Mouse (Mus musculus) liver, postnatal 0 days (tissue): ENCODE data around the gene Hecw2. TPM values are rescaled to one million over a fixed set of nuclear protein-coding genes. Genes with fewer than 3 reads are reported as not detected.

Source experiments
- ATAC-seq: fragments of 200-750 bp; cut with Nextera tagmentation; 2 replicates; pipeline ENCODE4 v1.8.0; 2017; ENCODE audit warnings: mild to moderate bottlenecking, moderate library complexity
- DNase-seq: peaks from one replicate; pipeline ENCODE4 v3.0.0-alpha.2; 2016
- H3K27ac ChIP-seq: fragments of 300-500 bp; sonication (generic); 2 replicates; pipeline ENCODE4 v1.5.1; 2014; ENCODE audit warnings: antibody characterized with exemption, moderate library complexity, mild to moderate bottlenecking, low read depth
- H3K27me3 ChIP-seq: fragments of 300-500 bp; sonication (generic); 2 replicates; pipeline ENCODE4 v1.6.1; 2014; ENCODE audit warnings: low read length, control low read depth, mixed read lengths; ENCODE audit not compliant: insufficient read depth
- H3K36me3 ChIP-seq: fragments of 300-500 bp; sonication (generic); replicated peaks from 2 replicates; pipeline ENCODE4 v1.6.1; 2014; ENCODE audit warnings: mild to moderate bottlenecking, control low read depth, low read length, moderate library complexity, mixed read lengths; ENCODE audit not compliant: insufficient read depth
- H3K4me1 ChIP-seq: fragments of 300-500 bp; sonication (generic); 2 replicates; pipeline ENCODE4 v1.6.1; 2014; ENCODE audit warnings: antibody characterized with exemption, mild to moderate bottlenecking, control low read depth; ENCODE audit not compliant: insufficient read depth
- H3K4me2 ChIP-seq: fragments of 300-500 bp; sonication (generic); 2 replicates; pipeline ENCODE4 v1.6.1; 2014; ENCODE audit warnings: low read depth, mild to moderate bottlenecking, low read length, moderate library complexity, mixed read lengths
- H3K4me3 ChIP-seq: fragments of 300-500 bp; sonication (generic); 2 replicates; pipeline ENCODE4 v1.5.1; 2014; ENCODE audit warnings: low read depth, low read length
- H3K9ac ChIP-seq: fragments of 300-500 bp; sonication (generic); replicated peaks from 2 replicates; pipeline ENCODE4 v1.6.1; 2014; ENCODE audit warnings: mild to moderate bottlenecking, moderate library complexity
- H3K9me3 ChIP-seq: fragments of 300-500 bp; sonication (generic); 2 replicates; pipeline ENCODE4 v1.6.1; 2016; ENCODE audit warnings: mild to moderate bottlenecking, control low read depth, low read length, mixed read lengths
- CTCF ChIP-seq: sonication (generic); IDR thresholded peaks from 2 replicates; pipeline ENCODE4 v1.5.1; 2016; ENCODE audit warnings: antibody characterized with exemption, low read depth
- EP300 ChIP-seq: IDR thresholded peaks from 2 replicates; pipeline ENCODE4 v1.6.1; 2016; ENCODE audit warnings: antibody characterized with exemption, low read depth, mild to moderate bottlenecking
- WGBS: fragments of 180-500 bp; shearing (Covaris S2); extraction: QIAGEN DNeasy Blood & Tissue Kit; methylation state at CpG from one replicate; pipeline ENCODE4 v1.1.7; 2014; ENCODE audit not compliant: insufficient replicate concordance; 5-methylcytosine and 5-hydroxymethylcytosine counted together
- polyA plus RNA-seq: library from polyadenylated mRNA; unstranded; fragments of >200 nt; fragmentation: Nextera tagmentation; extraction: Ambion mirVana; gene quantifications from 2 replicates; pipeline ENCODE4 v1.2.1, GENCODE M21; 2015

Gene Hecw2
- 0.40 and 0.61 TPM in 2 replicates for polyA plus RNA-seq

DNA sequence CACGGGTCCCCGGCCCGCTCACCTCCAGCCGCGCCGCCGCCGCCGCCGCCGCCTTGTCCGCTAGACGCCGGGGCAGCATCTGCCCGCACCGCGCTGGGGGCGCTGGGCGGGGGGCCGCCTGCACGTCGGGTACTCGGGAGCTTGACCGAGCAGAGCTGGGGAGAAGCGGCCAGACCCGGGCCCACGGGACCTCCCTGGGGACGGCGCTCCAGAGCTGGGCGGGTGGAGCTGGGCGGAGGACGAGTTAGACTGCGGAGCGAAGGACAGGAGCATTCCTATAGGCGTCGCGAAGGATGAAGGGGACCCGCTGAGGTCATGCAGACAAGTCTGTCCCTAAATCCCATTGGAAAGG, at the start of gene Hecw2:
Gene Hecw2, minus strand, starts transcription at position 215 of the 352 bp plus-strand sequence.
- ATAC-seq, result no peak
- peaks cover 26% of the 10 kb centered on the region for H3K27me3 ChIP-seq
- TF ChIP-seq CTCF (no peak), EP300 (no peak)
- H3K9me3 ChIP-seq, result no peaks in the 10 kb centered on the region
- H3K4me2 ChIP-seq, result peak within 1 kb of the TSS; percentile 86
- H3K4me1 ChIP-seq, result no peaks in the 10 kb centered on the region
- no peaks in the 10 kb centered on the region for H3K36me3 ChIP-seq
- DNase-seq, result peak; percentile 22
- peak within 1 kb of the TSS; percentile 30; the same call in 1 of the 2 replicates for H3K9ac ChIP-seq
- no peak within 1 kb of the TSS for H3K27ac ChIP-seq
- WGBS, result 1% methylated on average over 25 of the region's 38 CpGs
- H3K4me3 ChIP-seq, result peak within 1 kb of the TSS; percentile 63

DNA sequence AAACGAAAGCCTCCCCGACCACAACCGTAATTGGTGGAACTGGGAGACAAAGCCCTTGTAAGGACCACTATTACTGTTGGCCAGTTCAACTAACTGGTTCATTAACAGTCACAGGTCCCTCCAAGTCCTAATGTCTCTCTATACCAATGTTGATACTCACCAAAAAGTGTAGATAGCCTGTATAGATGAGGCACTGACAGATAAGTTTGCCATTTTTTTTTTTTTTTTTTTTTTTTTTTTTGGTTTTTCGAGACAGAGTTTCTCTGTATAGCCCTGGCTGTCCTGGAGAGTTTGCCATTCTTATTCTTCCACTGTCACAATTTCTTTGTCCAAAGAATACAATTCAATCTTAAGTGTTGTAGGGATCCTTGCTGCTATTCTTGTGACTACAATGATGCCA, 47.8 kb upstream of the Hecw2 start:
- no peak for DNase-seq
- H3K27ac ChIP-seq, result no peak overlapping the region
- no peaks in the 10 kb centered on the region for H3K9me3 ChIP-seq
- no peak overlapping the region for H3K9ac ChIP-seq
- H3K27me3 ChIP-seq, result no peaks in the 10 kb centered on the region
- H3K36me3 ChIP-seq, result no peaks in the 10 kb centered on the region
- WGBS, result 89% methylated on average over 4 of the region's 4 CpGs
- no peak overlapping the region for H3K4me2 ChIP-seq
- ATAC-seq, result no peak
- TF ChIP-seq EP300 (no peak), CTCF (no peak)
- H3K4me1 ChIP-seq, result no peaks in the 10 kb centered on the region
- H3K4me3 ChIP-seq, result no peak overlapping the region

GRCm38 (mm10) chr1:54220273-54220672, 25.3 kb upstream of the Hecw2 start:
- Histone ChIP-seq H3K27me3 (no peaks in the 10 kb centered on the region), H3K36me3 (no peaks in the 10 kb centered on the region), H3K9ac (no peak overlapping the region), H3K9me3 (no peaks in the 10 kb centered on the region), H3K27ac (no peak overlapping the region), H3K4me2 (no peak overlapping the region), H3K4me1 (no peaks in the 10 kb centered on the region), H3K4me3 (no peak overlapping the region)
- no peak for DNase-seq
- no peak for ATAC-seq
- 81% methylated on average over 3 of the region's 3 CpGs for WGBS
- TF ChIP-seq CTCF (no peak), EP300 (no peak)

GRCm38 (mm10) chr1:54194183-54194953, 600 bp downstream of the Hecw2 start:
- no peaks in the 10 kb centered on the region for H3K4me1 ChIP-seq
- peak; percentile 25 for ATAC-seq
- H3K9me3 ChIP-seq, result no peaks in the 10 kb centered on the region
- no peak overlapping the region for H3K27ac ChIP-seq
- H3K27me3 ChIP-seq, result peaks cover 26% of the 10 kb centered on the region
- H3K4me2 ChIP-seq, result peak overlapping the region; percentile 86
- DNase-seq, result peak; percentile 26
- peak overlapping the region; percentile 63 for H3K4me3 ChIP-seq
- no peaks in the 10 kb centered on the region for H3K36me3 ChIP-seq
- 1% methylated on average over 65 of the region's 104 CpGs for WGBS
- H3K9ac ChIP-seq, result peak overlapping the region; percentile 30; the same call in 1 of the 2 replicates
- TF ChIP-seq EP300 (no peak), CTCF (no peak)

GRCm38 (mm10) chr1:54193191-54193770, 1.7 kb downstream of the Hecw2 start:
- WGBS, result 49% methylated on average over 7 of the region's 7 CpGs
- DNase-seq, result no peak
- no peak for ATAC-seq
- Histone ChIP-seq H3K9ac (no peak overlapping the region), H3K9me3 (no peaks in the 10 kb centered on the region), H3K4me2 (no peak overlapping the region), H3K36me3 (no peaks in the 10 kb centered on the region), H3K27me3 (peaks cover 26% of the 10 kb centered on the region), H3K27ac (no peak overlapping the region), H3K4me3 (no peak overlapping the region), H3K4me1 (no peaks in the 10 kb centered on the region)
- TF ChIP-seq EP300 (no peak), CTCF (no peak)

- TF ChIP-seq CTCF (no peak), EP300 (no peak)
- no peak for ATAC-seq
- H3K4me1 ChIP-seq, result no peaks in the 10 kb centered on the region
- H3K36me3 ChIP-seq, result no peaks in the 10 kb centered on the region
- no peak overlapping the region for H3K27ac ChIP-seq
- WGBS, result 71% methylated on average over 4 of the region's 4 CpGs
- no peak for DNase-seq
- no peaks in the 10 kb centered on the region for H3K9me3 ChIP-seq
- H3K27me3 ChIP-seq, result no peaks in the 10 kb centered on the region; the same call in none of the 2 replicates
- H3K9ac ChIP-seq, result no peak overlapping the region
- no peak overlapping the region for H3K4me3 ChIP-seq
- no peak overlapping the region for H3K4me2 ChIP-seq
Observed at GRCm38 (mm10) chr1:54187579-54187978, 7.4 kb downstream of the Hecw2 start.
